Mouse (Mus musculus): Measurements from ENCODE around the gene Insr. TPM values are rescaled to one million over a fixed set of nuclear protein-coding genes. Genes with fewer than 3 reads are reported as not detected.
"Not testable (repeated sequence)": the region's sequence is repeated elsewhere in the genome, so short reads cannot be mapped to it uniquely, and the experiment has no call there.

The Insr gene
- polyA plus RNA-seq, 1 experiment: 24.6 TPM

GRCm38 (mm10) chr8:3311482-3311881, 32.1 kb upstream of the Insr start:
- TF ChIP-seq CTCF (IDR thresholded peaks at IDR 0.05; ENCODE audit: control insufficient read depth, insufficient read depth, low read length) (no peak), POLR2A (IDR thresholded peaks at IDR 0.05; ENCODE audit: borderline replicate concordance, control insufficient read depth, low read depth, low read length) (no peak)
- WGBS: 55% methylated on average over 4 of the region's 4 CpGs

GRCm38 (mm10) chr8:3309636-3310035, 30.2 kb upstream of the Insr start:
- Histone ChIP-seq H3K4me3 (replicated peaks; ENCODE audit: control insufficient read depth, low read depth, low read length) (no peak overlapping the region), H3K4me1 (ENCODE audit: control insufficient read depth, insufficient read depth, low read length) (peaks cover 2% of the 10 kb centered on the region; the same call in 1 of the 2 replicates), H3K27ac (ENCODE audit: control insufficient read depth, insufficient read depth, low read depth, low read length, poor library complexity) (no peak overlapping the region)
- TF ChIP-seq POLR2A (IDR thresholded peaks at IDR 0.05; ENCODE audit: borderline replicate concordance, control insufficient read depth, low read depth, low read length) (no peak), CTCF (IDR thresholded peaks at IDR 0.05; ENCODE audit: control insufficient read depth, insufficient read depth, low read length) (no peak)
- WGBS: 73% methylated on average over 11 of the region's 11 CpGs

More at GRCm38 (mm10) chr8:3311482-3311881, 32.1 kb upstream of the Insr start:
- H3K4me3 ChIP-seq (replicated peaks; ENCODE audit: control insufficient read depth, low read depth, low read length): no peak overlapping the region
- no peak overlapping the region for H3K27ac ChIP-seq (ENCODE audit: control insufficient read depth, insufficient read depth, low read depth, low read length, poor library complexity)
- H3K4me1 ChIP-seq (ENCODE audit: control insufficient read depth, insufficient read depth, low read length): no peaks in the 10 kb centered on the region; the same call in 1 of the 2 replicates

GRCm38 (mm10) chr8:3308205-3308800, 28.9 kb upstream of the Insr start:
- 23% methylated on average over 13 of the region's 13 CpGs for WGBS
- not testable (repeated sequence) for H3K4me3 ChIP-seq (replicated peaks; ENCODE audit: control insufficient read depth, low read depth, low read length); H3K4me1 ChIP-seq (ENCODE audit: control insufficient read depth, insufficient read depth, low read length)
- peak overlapping the region; percentile 65; the same call in 1 of the 2 replicates for H3K27ac ChIP-seq (ENCODE audit: control insufficient read depth, insufficient read depth, low read depth, low read length, poor library complexity)

- peaks cover 3% of the 10 kb centered on the region; the same call in 1 of the 2 replicates for H3K4me1 ChIP-seq (ENCODE audit: control insufficient read depth, insufficient read depth, low read length)
- H3K4me3 ChIP-seq (replicated peaks; ENCODE audit: control insufficient read depth, low read depth, low read length): no peak overlapping the region
- 86% methylated on average over 2 of the region's 2 CpGs for WGBS
- H3K27ac ChIP-seq (ENCODE audit: control insufficient read depth, insufficient read depth, low read depth, low read length, poor library complexity): no peak overlapping the region
- no peak for TF ChIP-seq CTCF (IDR thresholded peaks at IDR 0.05; ENCODE audit: control insufficient read depth, insufficient read depth, low read length)
- no peak for TF ChIP-seq POLR2A (IDR thresholded peaks at IDR 0.05; ENCODE audit: borderline replicate concordance, control insufficient read depth, low read depth, low read length)
Measured at GRCm38 (mm10) chr8:3302131-3302530, 22.7 kb upstream of the Insr start.

- 33% methylated on average over 5 of the region's 5 CpGs for WGBS
Measured at GRCm38 (mm10) chr8:3299322-3299721, 19.9 kb upstream of the Insr start.

GRCm38 (mm10) chr8:3285824-3286223, 6.4 kb upstream of the Insr start:
- Histone ChIP-seq H3K4me3 (replicated peaks; ENCODE audit: control insufficient read depth, low read depth, low read length) (no peak overlapping the region), H3K4me1 (ENCODE audit: control insufficient read depth, insufficient read depth, low read length) (peaks cover 8% of the 10 kb centered on the region), H3K27ac (ENCODE audit: control insufficient read depth, insufficient read depth, low read depth, low read length, poor library complexity) (no peak overlapping the region)
- 51% methylated on average over 2 of the region's 2 CpGs for WGBS
- TF ChIP-seq POLR2A (IDR thresholded peaks at IDR 0.05; ENCODE audit: borderline replicate concordance, control insufficient read depth, low read depth, low read length): no peak
- TF ChIP-seq CTCF (IDR thresholded peaks at IDR 0.05; ENCODE audit: control insufficient read depth, insufficient read depth, low read length): no peak

More at GRCm38 (mm10) chr8:3299322-3299721, 19.9 kb upstream of the Insr start:
- TF ChIP-seq POLR2A (IDR thresholded peaks at IDR 0.05; ENCODE audit: borderline replicate concordance, control insufficient read depth, low read depth, low read length) (no peak), CTCF (IDR thresholded peaks at IDR 0.05; ENCODE audit: control insufficient read depth, insufficient read depth, low read length) (no peak)
- H3K4me1 ChIP-seq (ENCODE audit: control insufficient read depth, insufficient read depth, low read length): peaks cover 1% of the 10 kb centered on the region; the same call in 1 of the 2 replicates
- H3K27ac ChIP-seq (ENCODE audit: control insufficient read depth, insufficient read depth, low read depth, low read length, poor library complexity): no peak overlapping the region
- H3K4me3 ChIP-seq (replicated peaks; ENCODE audit: control insufficient read depth, low read depth, low read length): no peak overlapping the region

GRCm38 (mm10) chr8:3284656-3285055, 5.2 kb upstream of the Insr start:
- TF ChIP-seq POLR2A (IDR thresholded peaks at IDR 0.05; ENCODE audit: borderline replicate concordance, control insufficient read depth, low read depth, low read length) (no peak), CTCF (IDR thresholded peaks at IDR 0.05; ENCODE audit: control insufficient read depth, insufficient read depth, low read length) (no peak)
- no peak overlapping the region for H3K27ac ChIP-seq (ENCODE audit: control insufficient read depth, insufficient read depth, low read depth, low read length, poor library complexity)
- WGBS: 73% methylated on average over 4 of the region's 4 CpGs
- H3K4me1 ChIP-seq (ENCODE audit: control insufficient read depth, insufficient read depth, low read length): peaks cover 3% of the 10 kb centered on the region
- H3K4me3 ChIP-seq (replicated peaks; ENCODE audit: control insufficient read depth, low read depth, low read length): no peak overlapping the region

GRCm38 (mm10) chr8:3281296-3281695, 1.9 kb upstream of the Insr start:
- H3K4me1 ChIP-seq (ENCODE audit: control insufficient read depth, insufficient read depth, low read length): peaks cover 3% of the 10 kb centered on the region
- WGBS: 86% methylated on average over 3 of the region's 3 CpGs
- no peak for TF ChIP-seq CTCF (IDR thresholded peaks at IDR 0.05; ENCODE audit: control insufficient read depth, insufficient read depth, low read length)
- no peak for TF ChIP-seq POLR2A (IDR thresholded peaks at IDR 0.05; ENCODE audit: borderline replicate concordance, control insufficient read depth, low read depth, low read length)

More at GRCm38 (mm10) chr8:3281296-3281695, 1.9 kb upstream of the Insr start:
- Histone ChIP-seq H3K4me3 (replicated peaks; ENCODE audit: control insufficient read depth, low read depth, low read length) (no peak overlapping the region), H3K27ac (ENCODE audit: control insufficient read depth, insufficient read depth, low read depth, low read length, poor library complexity) (no peak overlapping the region)

Data from bone marrow, adult 2 months (tissue).